Mouse (Mus musculus): Measurements from ENCODE around the gene B2m.
A peak's percentile ranks its signal among the peaks of the same experiment; 100 is the strongest.

B2m gene

DNA sequence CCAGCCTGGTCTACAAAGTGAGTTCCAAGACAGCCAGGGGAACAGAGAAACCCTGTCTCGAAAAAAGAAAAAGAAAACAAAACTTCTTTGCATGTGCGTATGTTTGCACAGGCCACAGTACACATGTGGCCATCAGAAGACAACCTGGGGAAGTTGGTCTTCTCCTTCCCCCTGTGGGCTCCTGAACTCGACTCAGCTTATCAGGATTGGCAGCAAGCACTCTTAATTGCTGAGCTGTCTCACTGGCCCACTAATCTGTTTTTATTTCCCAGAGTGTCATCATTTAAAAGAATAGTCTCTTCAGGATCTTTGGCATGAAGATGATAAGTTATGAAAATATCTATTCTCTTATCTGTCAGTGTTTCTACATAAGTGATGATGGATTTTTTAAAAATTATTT is 44.4 kb downstream of the B2m start:
- DNase-seq (ENCODE audit: low spot score in 2 of 2) = no peak

DNA sequence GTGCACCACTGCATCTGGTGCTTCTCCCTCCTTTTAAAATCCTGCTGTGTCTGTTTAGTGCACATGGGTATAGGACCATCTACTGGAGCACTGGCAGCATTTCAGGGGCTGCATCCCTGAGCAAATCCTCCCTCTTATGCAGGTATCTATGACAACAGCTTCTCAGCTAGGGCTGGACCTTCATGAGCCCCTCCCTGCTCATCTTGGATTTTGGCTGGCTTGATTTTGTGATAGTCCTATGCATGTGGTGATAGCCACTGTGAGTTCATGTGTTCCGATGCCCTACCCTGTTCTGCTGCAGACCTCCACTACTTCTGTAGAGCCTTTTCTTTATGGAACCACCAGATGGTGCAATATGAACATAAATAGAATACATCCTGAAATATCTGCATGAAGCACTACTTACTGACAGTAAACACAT is 47.0 kb downstream of the B2m start:
- DNase-seq (ENCODE audit: low spot score in 2 of 2) = peak in 1 of 2 experiments; percentile 29

DNA sequence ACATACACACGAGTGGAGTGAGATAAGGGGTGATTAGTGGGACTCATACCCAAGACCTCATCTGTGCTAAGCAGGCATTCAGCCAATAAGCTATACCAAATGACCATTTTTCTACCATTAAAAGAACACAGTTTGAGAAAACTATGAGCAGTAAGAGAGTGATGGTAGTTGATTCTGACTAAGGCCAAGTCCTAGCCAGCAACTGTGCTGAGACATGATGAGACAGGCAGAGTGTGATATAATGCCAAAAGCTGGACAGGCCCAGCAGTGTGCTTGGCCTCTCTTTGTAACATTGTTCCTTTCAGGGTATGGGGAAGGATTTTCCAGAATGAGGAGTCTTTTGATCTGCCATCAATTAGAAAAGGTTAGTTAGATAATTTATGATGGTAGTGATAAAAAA is 54.0 kb downstream of the B2m start:
- no peak for DNase-seq (ENCODE audit: low spot score in 2 of 2)
